Mouse (Mus musculus): ENCODE data around the gene Olfr67.

DNA sequence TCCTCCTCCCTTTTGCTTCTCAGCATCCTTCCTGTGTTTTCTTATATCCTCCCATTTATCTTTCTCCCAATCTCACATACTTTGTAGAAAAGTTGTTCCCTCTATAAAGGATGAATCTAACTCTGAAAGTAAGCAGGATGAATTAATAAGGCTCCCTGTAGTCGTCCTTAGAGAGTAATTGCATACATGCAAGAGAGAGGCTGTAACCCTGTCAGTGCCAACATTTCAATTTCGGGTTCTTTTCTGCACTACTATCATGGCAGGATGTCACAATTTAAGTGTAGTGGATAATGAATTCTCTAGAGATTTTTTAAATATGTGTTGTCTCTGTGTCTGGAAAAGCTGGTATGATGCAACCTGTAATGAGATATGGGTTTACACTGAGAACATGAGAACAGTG lies 34.4 kb downstream of the Olfr67 start, which contains the start of gene Olfr630:
- TF ChIP-seq POLR2A (IDR thresholded peaks at IDR 0.05; ENCODE audit: low read depth, low read length): no peak
- TF ChIP-seq CTCF (IDR thresholded peaks at IDR 0.05; ENCODE audit: extremely low read depth, insufficient read depth, insufficient read length, insufficient replicate concordance): no peak

All from spleen, adult 2 months (tissue).